Mouse (Mus musculus) hindbrain, embryonic 12.5 days (tissue): ENCODE measurements around the gene Fgf9. TPM values are rescaled to one million over a fixed set of nuclear protein-coding genes. Genes with fewer than 3 reads are reported as not detected.

Experiments
- ATAC-seq: fragments of 200-750 bp; cut with Nextera tagmentation; 2 replicates; pipeline ENCODE4 v1.8.0; 2017; ENCODE audit warnings: moderate TSS enrichment; ENCODE audit not compliant: low FRiP score
- H3K27ac ChIP-seq: fragments of 300-500 bp; sonication (generic); 2 replicates; pipeline ENCODE4 v1.5.1; 2016; ENCODE audit warnings: mild to moderate bottlenecking
- H3K27me3 ChIP-seq: fragments of 300-500 bp; sonication (generic); 2 replicates; pipeline ENCODE4 v1.6.1; 2016; ENCODE audit warnings: mild to moderate bottlenecking
- H3K36me3 ChIP-seq: fragments of 300-500 bp; sonication (generic); 2 replicates; pipeline ENCODE4 v1.6.1; 2016; ENCODE audit warnings: mild to moderate bottlenecking
- H3K4me1 ChIP-seq: fragments of 300-500 bp; sonication (generic); 2 replicates; pipeline ENCODE4 v1.6.1; 2016
- H3K4me2 ChIP-seq: fragments of 300-500 bp; sonication (generic); replicated peaks from 2 replicates; pipeline ENCODE4 v1.6.1; 2016; ENCODE audit warnings: mild to moderate bottlenecking
- H3K4me3 ChIP-seq: fragments of 300-500 bp; sonication (generic); 2 replicates; pipeline ENCODE4 v1.5.1; 2016; ENCODE audit warnings: mild to moderate bottlenecking
- H3K9ac ChIP-seq: fragments of 300-500 bp; sonication (generic); 2 replicates; pipeline ENCODE4 v1.6.1; 2016; ENCODE audit warnings: mild to moderate bottlenecking, moderate library complexity
- H3K9me3 ChIP-seq: fragments of 300-500 bp; sonication (generic); replicated peaks from 2 replicates; pipeline ENCODE4 v1.6.1; 2016; ENCODE audit warnings: mild to moderate bottlenecking
- WGBS: fragments of 180-500 bp; shearing (Covaris S2); methylation state at CpG from one replicate; pipeline ENCODE4 v1.1.7; 2016; 5-methylcytosine and 5-hydroxymethylcytosine counted together
- polyA plus RNA-seq: library from polyadenylated mRNA; unstranded; fragments of >200 nt; fragmentation: Nextera tagmentation; extraction: Ambion mirVana; gene quantifications from 2 replicates; pipeline ENCODE4 v1.2.1, GENCODE M21; 2016

The Fgf9 gene
- polyA plus RNA-seq: 10.3 and 12.6 TPM in 2 replicates

- no peak; the same call in 1 of the 2 replicates for ATAC-seq
- Histone ChIP-seq H3K4me3 (peak within 1 kb of the TSS; percentile 57), H3K27ac (peak within 1 kb of the TSS; percentile 62; the same call in 1 of the 2 replicates), H3K4me2 (peak within 1 kb of the TSS; percentile 96), H3K27me3 (peaks cover 49% of the 10 kb centered on the region), H3K36me3 (no peaks in the 10 kb centered on the region), H3K4me1 (peaks cover 37% of the 10 kb centered on the region), H3K9me3 (no peaks in the 10 kb centered on the region), H3K9ac (peak within 1 kb of the TSS; percentile 73)
- WGBS: under 1% methylated on average over 28 of the region's 33 CpGs
Observed at GRCm38 (mm10) chr14:58070481-58071119, at the start of gene Fgf9. Gene Fgf9, plus strand, starts transcription at chr14:58070547.

GRCm38 (mm10) chr14:58034567-58034966, 35.8 kb upstream of the Fgf9 start:
- Histone ChIP-seq H3K4me3 (no peak overlapping the region), H3K9me3 (no peaks in the 10 kb centered on the region), H3K4me1 (no peaks in the 10 kb centered on the region), H3K27me3 (no peaks in the 10 kb centered on the region), H3K9ac (no peak overlapping the region), H3K36me3 (no peaks in the 10 kb centered on the region), H3K4me2 (no peak overlapping the region), H3K27ac (no peak overlapping the region)
- no peak for ATAC-seq
- 12% methylated on average over 8 of the region's 8 CpGs for WGBS

- Histone ChIP-seq H3K4me3 (no peak overlapping the region), H3K4me1 (no peaks in the 10 kb centered on the region), H3K27ac (no peak overlapping the region), H3K9ac (no peak overlapping the region), H3K27me3 (no peaks in the 10 kb centered on the region), H3K4me2 (no peak overlapping the region), H3K9me3 (no peaks in the 10 kb centered on the region), H3K36me3 (no peaks in the 10 kb centered on the region)
- no peak for ATAC-seq
- 23% methylated on average over 6 of the region's 6 CpGs for WGBS
Observed at GRCm38 (mm10) chr14:58036174-58036573, 34.2 kb upstream of the Fgf9 start.

GRCm38 (mm10) chr14:58046639-58047284, 23.6 kb upstream of the Fgf9 start:
- 93% methylated on average over 4 of the region's 4 CpGs for WGBS
- ATAC-seq: no peak
- Histone ChIP-seq H3K36me3 (no peaks in the 10 kb centered on the region), H3K4me2 (no peak overlapping the region), H3K4me3 (no peak overlapping the region), H3K9me3 (no peaks in the 10 kb centered on the region), H3K27me3 (no peaks in the 10 kb centered on the region), H3K9ac (no peak overlapping the region), H3K4me1 (no peaks in the 10 kb centered on the region), H3K27ac (no peak overlapping the region)

GRCm38 (mm10) chr14:58050691-58051090, 19.7 kb upstream of the Fgf9 start:
- Histone ChIP-seq H3K9ac (no peak overlapping the region), H3K36me3 (no peaks in the 10 kb centered on the region), H3K4me2 (no peak overlapping the region), H3K4me3 (no peak overlapping the region), H3K4me1 (no peaks in the 10 kb centered on the region), H3K9me3 (no peaks in the 10 kb centered on the region), H3K27ac (no peak overlapping the region), H3K27me3 (no peaks in the 10 kb centered on the region)
- 69% methylated on average over 5 of the region's 5 CpGs for WGBS
- no peak for ATAC-seq

GRCm38 (mm10) chr14:58067586-58067985, 2.8 kb upstream of the Fgf9 start:
- Histone ChIP-seq H3K36me3 (no peaks in the 10 kb centered on the region), H3K4me1 (peaks cover 14% of the 10 kb centered on the region), H3K27ac (no peak overlapping the region), H3K9me3 (no peaks in the 10 kb centered on the region), H3K27me3 (peaks cover 23% of the 10 kb centered on the region), H3K9ac (no peak overlapping the region), H3K4me2 (no peak overlapping the region), H3K4me3 (no peak overlapping the region)
- WGBS: 54% methylated on average over 2 of the region's 2 CpGs
- ATAC-seq: no peak

- H3K4me1 ChIP-seq: peaks cover 20% of the 10 kb centered on the region
- H3K36me3 ChIP-seq: no peaks in the 10 kb centered on the region
- no peak for ATAC-seq
- no peaks in the 10 kb centered on the region for H3K9me3 ChIP-seq
- H3K9ac ChIP-seq: no peak overlapping the region
- H3K27me3 ChIP-seq: peaks cover 29% of the 10 kb centered on the region
- no peak overlapping the region for H3K4me2 ChIP-seq
- H3K27ac ChIP-seq: no peak overlapping the region
- 71% methylated on average over 1 of the region's 1 CpGs for WGBS
- H3K4me3 ChIP-seq: no peak overlapping the region
Observed at GRCm38 (mm10) chr14:58068641-58069040, 1.7 kb upstream of the Fgf9 start.

- H3K4me3 ChIP-seq: peak overlapping the region; percentile 57
- no peak overlapping the region for H3K27ac ChIP-seq
- H3K4me2 ChIP-seq: peak overlapping the region; percentile 96
- peaks cover 42% of the 10 kb centered on the region for H3K27me3 ChIP-seq
- no peak for ATAC-seq
- no peaks in the 10 kb centered on the region for H3K9me3 ChIP-seq
- no peaks in the 10 kb centered on the region for H3K36me3 ChIP-seq
- no peak overlapping the region for H3K9ac ChIP-seq
- H3K4me1 ChIP-seq: peaks cover 33% of the 10 kb centered on the region
- WGBS: 4% methylated on average over 6 of the region's 6 CpGs
Observed at GRCm38 (mm10) chr14:58069927-58070326, 420 bp upstream of the Fgf9 start.

- Histone ChIP-seq H3K27me3 (peaks cover 54% of the 10 kb centered on the region), H3K4me2 (peak overlapping the region; percentile 96), H3K9ac (peak overlapping the region; percentile 73), H3K9me3 (no peaks in the 10 kb centered on the region), H3K36me3 (no peaks in the 10 kb centered on the region), H3K27ac (peak overlapping the region; percentile 62; the same call in 1 of the 2 replicates), H3K4me1 (peaks cover 37% of the 10 kb centered on the region), H3K4me3 (peak overlapping the region; percentile 57)
- 1% methylated on average over 31 of the region's 31 CpGs for WGBS
- ATAC-seq: peak; percentile 32; the same call in 1 of the 2 replicates
Observed at GRCm38 (mm10) chr14:58071120-58071641, 834 bp downstream of the Fgf9 start.

GRCm38 (mm10) chr14:58071830-58072770, 1.8 kb downstream of the Fgf9 start:
- H3K4me2 ChIP-seq: peak overlapping the region; percentile 96
- peak overlapping the region; percentile 62 for H3K27ac ChIP-seq
- H3K4me1 ChIP-seq: peaks cover 39% of the 10 kb centered on the region
- WGBS: under 1% methylated on average over 85 of the region's 85 CpGs
- peak overlapping the region; percentile 73 for H3K9ac ChIP-seq
- ATAC-seq: peak; percentile 71
- no peaks in the 10 kb centered on the region for H3K36me3 ChIP-seq
- H3K27me3 ChIP-seq: peaks cover 63% of the 10 kb centered on the region
- no peaks in the 10 kb centered on the region for H3K9me3 ChIP-seq
- peak overlapping the region; percentile 57 for H3K4me3 ChIP-seq

- peak overlapping the region; percentile 96 for H3K4me2 ChIP-seq
- peaks cover 39% of the 10 kb centered on the region for H3K4me1 ChIP-seq
- 2% methylated on average over 29 of the region's 29 CpGs for WGBS
- H3K4me3 ChIP-seq: peak overlapping the region; percentile 57
- H3K27me3 ChIP-seq: peaks cover 72% of the 10 kb centered on the region
- no peaks in the 10 kb centered on the region for H3K36me3 ChIP-seq
- H3K27ac ChIP-seq: no peak overlapping the region
- no peaks in the 10 kb centered on the region for H3K9me3 ChIP-seq
- no peak for ATAC-seq
- peak overlapping the region; percentile 73 for H3K9ac ChIP-seq
Observed at GRCm38 (mm10) chr14:58072771-58073501, 2.6 kb downstream of the Fgf9 start.
